Mouse (Mus musculus) ovary, adult 18-20 months (tissue): ENCODE measurements around the gene Aacs.
"Not testable (repeated sequence)": the region's sequence is repeated elsewhere in the genome, so short reads cannot be mapped to it uniquely, and the experiment has no call there.

Experiments used
- DNase-seq: peaks from one replicate; pipeline ENCODE4 v3.0.0; 2022; ENCODE audit warnings: low spot score, mixed read lengths

Gene Aacs

GRCm38 (mm10) chr5:125475601-125476285 is at the start of gene Aacs:
Aacs (plus strand) TSS chr5:125475814.
- peak; percentile 93 for DNase-seq

GRCm38 (mm10) chr5:125426343-125426742 is 49.3 kb upstream of the Aacs start:
- no peak for DNase-seq

- DNase-seq = not testable (repeated sequence)
These were observed 43.3 kb upstream of the Aacs start for GRCm38 (mm10) chr5:125432324-125432723.

GRCm38 (mm10) chr5:125433793-125434337 is 41.7 kb upstream of the Aacs start, which contains the start of gene Dhx37:
Dhx37 (minus strand) TSS chr5:125434121.
- DNase-seq = peak; percentile 91

- not testable (repeated sequence) for DNase-seq
These were observed 41.3 kb upstream of the Aacs start for GRCm38 (mm10) chr5:125434347-125434746.

GRCm38 (mm10) chr5:125440583-125441233 is 34.9 kb upstream of the Aacs start:
- no peak for DNase-seq

GRCm38 (mm10) chr5:125441234-125442114 is 34.1 kb upstream of the Aacs start, which contains the start of gene Bri3bp:
Bri3bp (plus strand) TSS chr5:125441568.
- DNase-seq = peak; percentile 42

DNA sequence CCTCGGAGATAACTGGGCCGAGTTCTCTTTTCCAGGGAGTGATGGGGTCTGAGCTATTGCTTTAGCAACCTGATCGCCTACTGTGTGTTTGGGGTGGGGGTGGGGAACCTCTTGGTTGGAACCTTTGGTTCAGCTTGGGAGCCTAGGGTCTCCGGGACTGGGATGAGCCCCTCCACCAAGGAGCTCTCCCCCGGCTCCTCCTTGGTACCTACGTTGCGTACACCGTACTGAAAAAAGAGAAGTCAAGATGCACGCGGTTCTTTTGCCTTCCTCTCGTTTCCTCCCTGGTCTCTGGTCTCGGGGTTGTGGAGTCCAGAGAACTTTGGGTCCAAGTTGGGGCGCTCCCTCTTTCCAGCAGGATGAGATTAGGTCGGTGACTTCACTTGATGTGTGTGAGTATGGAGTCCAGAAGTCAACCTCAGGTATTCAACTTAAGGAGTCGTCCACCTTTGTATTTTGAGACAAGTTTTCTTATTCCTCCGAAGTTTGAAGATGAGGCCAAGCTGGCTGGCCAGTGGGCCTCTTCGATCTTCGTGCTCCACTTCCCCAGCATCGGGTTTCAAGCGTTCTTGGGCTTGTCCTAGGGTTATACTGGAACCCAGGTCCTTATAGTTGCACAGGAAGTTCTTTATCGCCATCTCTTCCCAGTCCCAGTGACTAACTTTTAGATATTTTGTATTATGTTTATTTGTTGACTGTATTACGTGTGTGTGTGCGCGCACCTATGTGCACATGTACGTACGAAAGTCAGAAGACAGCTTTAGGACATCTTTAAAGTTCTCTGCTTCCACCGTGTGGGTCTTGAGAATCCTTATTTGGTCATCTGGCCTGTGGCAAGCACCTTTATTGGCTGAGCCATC is 33.2 kb upstream of the Aacs start:
- DNase-seq = no peak

DNA sequence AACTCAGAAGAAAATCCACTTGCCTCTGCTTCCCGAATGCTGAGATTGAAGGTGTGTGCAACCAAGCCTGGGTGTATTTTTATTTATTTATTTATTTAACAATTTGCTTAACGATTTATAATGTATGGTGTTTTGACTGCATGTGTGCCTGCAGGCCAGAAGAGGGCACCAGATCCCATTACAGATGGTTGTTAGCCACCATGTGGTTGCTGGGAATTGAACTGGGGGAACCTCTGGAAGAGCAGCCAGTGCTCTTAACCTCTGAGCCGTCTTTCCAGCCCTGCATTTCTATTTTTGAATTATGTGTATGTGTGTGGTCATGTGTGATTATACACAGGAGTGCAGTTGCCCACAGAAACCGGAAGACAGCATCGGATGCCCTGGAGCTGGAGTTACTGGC is 32.3 kb upstream of the Aacs start:
- no peak for DNase-seq

GRCm38 (mm10) chr5:125443915-125444314 is 31.7 kb upstream of the Aacs start:
- DNase-seq = no peak

DNA sequence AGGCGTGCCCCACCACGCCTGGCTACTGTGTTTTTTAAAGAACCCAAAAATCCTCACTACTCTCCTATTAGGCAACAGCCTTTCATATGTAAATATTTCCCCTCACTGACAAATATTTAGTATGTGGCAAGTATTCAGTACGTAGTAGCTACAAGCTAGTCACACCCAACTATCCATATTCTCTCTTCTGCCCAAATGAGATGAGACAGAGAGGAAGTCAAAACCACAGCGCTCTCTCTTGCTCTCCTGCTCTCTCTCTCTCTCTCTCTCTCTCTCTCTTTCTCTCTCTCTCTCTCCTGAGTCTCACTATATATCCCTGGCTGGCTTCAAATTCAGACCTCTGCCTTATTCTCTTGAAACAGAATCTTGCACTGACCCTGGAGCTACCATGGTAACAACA is 31.1 kb upstream of the Aacs start:
- DNase-seq = no peak

GRCm38 (mm10) chr5:125446344-125446743 is 29.3 kb upstream of the Aacs start:
- DNase-seq = no peak

GRCm38 (mm10) chr5:125448026-125448425 is 27.6 kb upstream of the Aacs start:
- no peak for DNase-seq

DNA sequence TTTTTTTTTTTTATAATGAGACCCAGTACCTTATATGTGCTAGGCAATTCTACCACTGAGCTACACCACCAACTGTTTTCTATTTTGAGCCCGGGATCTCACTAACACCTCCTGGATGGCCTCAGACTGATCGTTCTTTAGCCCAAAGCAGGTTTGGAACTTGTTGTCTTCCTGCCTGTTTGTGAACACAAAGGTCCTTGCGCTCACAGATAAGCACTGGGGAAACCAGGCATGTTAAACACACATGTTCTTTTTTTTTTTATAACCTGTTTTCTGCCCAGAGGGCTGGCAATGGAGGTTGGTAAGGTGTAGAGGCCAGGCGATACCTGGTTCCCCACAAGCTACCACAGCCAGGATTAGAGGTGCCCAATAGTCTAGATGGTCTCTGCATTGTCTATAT is 27.0 kb upstream of the Aacs start:
- DNase-seq = no peak

GRCm38 (mm10) chr5:125449306-125449705 is 26.3 kb upstream of the Aacs start:
- DNase-seq = no peak

GRCm38 (mm10) chr5:125452573-125452972 is 23.0 kb upstream of the Aacs start:
- DNase-seq = peak; percentile 59

DNA sequence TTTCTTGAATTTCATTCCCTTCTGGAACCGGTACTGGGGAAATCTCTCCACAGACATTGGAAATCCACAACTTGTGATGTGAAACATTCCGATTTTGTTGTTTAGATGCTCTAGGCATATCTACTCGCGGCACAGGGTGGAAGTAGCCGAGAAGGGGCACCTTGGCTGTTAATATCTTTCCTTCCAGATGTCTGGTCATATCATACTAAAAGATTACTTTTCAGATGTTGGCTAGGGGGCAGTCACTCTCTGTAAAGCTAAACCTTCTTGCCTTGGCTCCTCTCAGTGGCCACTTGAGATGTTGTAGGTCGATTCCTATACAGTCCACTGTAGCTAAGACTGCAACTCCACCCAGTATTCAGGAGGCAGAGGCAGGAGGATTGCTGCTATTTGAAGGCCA is 19.5 kb upstream of the Aacs start:
- DNase-seq = no peak

GRCm38 (mm10) chr5:125457538-125457937 is 18.1 kb upstream of the Aacs start:
- no peak for DNase-seq

DNA sequence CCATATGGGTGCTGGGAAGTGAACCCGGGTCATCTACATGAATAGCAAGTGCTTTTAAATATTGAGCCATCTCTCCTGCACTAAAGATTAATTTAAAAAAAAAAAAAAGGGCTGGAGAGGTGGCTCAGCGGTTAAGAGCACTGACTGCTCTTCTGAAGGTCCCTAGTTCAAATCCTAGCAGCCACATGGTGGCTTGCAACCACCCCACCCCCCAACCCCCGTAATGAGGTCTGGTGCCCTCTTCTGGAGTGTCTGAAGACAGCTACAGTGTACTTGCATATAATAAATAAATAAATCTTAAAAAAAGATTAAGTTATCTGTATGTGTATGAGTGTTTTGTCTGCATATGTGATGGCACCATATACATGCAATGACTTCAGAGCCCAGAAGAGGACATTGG is 15.0 kb upstream of the Aacs start:
- DNase-seq = no peak

DNA sequence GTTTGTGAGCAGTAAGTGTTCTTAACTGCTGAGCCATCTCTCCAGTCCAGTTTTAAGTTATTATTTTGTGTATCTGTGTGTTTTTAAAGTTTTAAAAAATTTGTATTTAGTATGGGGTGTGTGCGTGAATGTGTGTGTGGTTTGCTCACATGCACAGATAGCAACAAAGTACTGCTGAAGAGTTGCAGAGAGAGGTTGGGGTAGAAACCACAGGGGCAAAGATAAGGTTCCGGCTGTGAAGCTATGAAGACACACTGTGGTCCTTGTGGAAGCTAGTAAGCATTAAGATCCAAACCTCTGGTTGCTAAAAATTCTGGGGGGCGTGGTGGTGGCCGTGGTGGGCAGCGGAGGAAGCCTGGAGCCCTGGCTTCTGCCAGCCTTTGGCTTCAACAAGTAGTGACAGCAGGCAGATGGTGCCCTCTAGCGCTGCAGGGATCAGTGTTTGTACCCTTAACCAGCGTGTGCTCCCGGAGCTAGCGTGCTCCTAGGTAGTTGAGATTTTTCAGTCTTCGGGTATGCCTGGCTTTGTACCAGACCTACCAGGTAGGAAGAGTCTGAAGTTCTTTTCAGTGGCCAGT is 13.7 kb upstream of the Aacs start:
- peak; percentile 35 for DNase-seq

DNA sequence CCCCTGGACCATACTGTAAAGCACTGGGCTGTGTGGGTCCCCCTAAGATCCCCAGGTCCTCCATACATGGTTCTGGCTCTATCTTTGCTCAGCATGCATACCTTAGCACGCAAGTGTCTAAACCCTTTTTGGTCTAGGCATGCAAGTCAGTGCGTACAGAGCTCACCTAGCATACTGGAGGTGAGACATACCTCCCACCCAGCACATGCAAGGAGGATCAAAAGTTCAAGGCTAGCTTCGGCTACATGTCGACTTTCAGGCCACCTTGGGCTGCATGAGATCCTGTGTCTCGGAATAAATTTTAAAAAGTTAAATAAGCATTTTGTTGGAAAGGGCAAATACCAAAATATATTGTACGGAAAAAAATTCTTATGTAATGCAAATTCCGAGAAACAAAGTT is 10.4 kb upstream of the Aacs start:
- DNase-seq = no peak
